Mouse (Mus musculus) kidney, postnatal 10 days (tissue): Measurements from ENCODE around the gene Ankrd10.
"Not testable (repeated sequence)": the region's sequence is repeated elsewhere in the genome, so short reads cannot be mapped to it uniquely, and the experiment has no call there.

Experiments
- DNase-seq: peaks from one replicate; pipeline ENCODE4 v3.0.0; 2021; ENCODE audit warnings: mixed read lengths

Gene Ankrd10

GRCm38 (mm10) chr8:11608848-11609247, 26.7 kb downstream of the Ankrd10 start:
- no peak for DNase-seq

GRCm38 (mm10) chr8:11602006-11602680, 33.4 kb downstream of the Ankrd10 start:
- peak; percentile 81 for DNase-seq

- DNase-seq = no peak
Observed at GRCm38 (mm10) chr8:11600301-11600951, 35.1 kb downstream of the Ankrd10 start.

GRCm38 (mm10) chr8:11593222-11593884, 42.2 kb downstream of the Ankrd10 start:
- DNase-seq = no peak

GRCm38 (mm10) chr8:11592296-11592695, 43.3 kb downstream of the Ankrd10 start:
- DNase-seq = no peak

GRCm38 (mm10) chr8:11591837-11592236, 43.7 kb downstream of the Ankrd10 start:
- no peak for DNase-seq

- DNase-seq = no peak
Observed at GRCm38 (mm10) chr8:11586374-11586745, 49.2 kb downstream of the Ankrd10 start.

GRCm38 (mm10) chr8:11585513-11586373, 49.8 kb downstream of the Ankrd10 start:
- no peak for DNase-seq

GRCm38 (mm10) chr8:11575604-11576384, 59.8 kb downstream of the Ankrd10 start:
- DNase-seq = no peak

- peak; percentile 34 for DNase-seq
Observed at GRCm38 (mm10) chr8:11574911-11575603, 60.5 kb downstream of the Ankrd10 start.

GRCm38 (mm10) chr8:11572428-11572827, 63.1 kb downstream of the Ankrd10 start:
- no peak for DNase-seq

- DNase-seq = no peak
Observed at GRCm38 (mm10) chr8:11571950-11572349, 63.6 kb downstream of the Ankrd10 start.

GRCm38 (mm10) chr8:11570742-11571141, 64.8 kb downstream of the Ankrd10 start:
- no peak for DNase-seq

- peak; percentile 7 for DNase-seq
Observed at GRCm38 (mm10) chr8:11569260-11570097, 66.1 kb downstream of the Ankrd10 start.

GRCm38 (mm10) chr8:11568193-11568592, 67.4 kb downstream of the Ankrd10 start:
- not testable (repeated sequence) for DNase-seq

GRCm38 (mm10) chr8:11564721-11565120, 70.8 kb downstream of the Ankrd10 start:
- no peak for DNase-seq

- DNase-seq = no peak
Observed at GRCm38 (mm10) chr8:11564236-11564635, 71.3 kb downstream of the Ankrd10 start.
